Mouse (Mus musculus) C2C12 (cell line): Measurements from ENCODE around the gene Git2.

Source experiments
- CTCF ChIP-seq: IDR thresholded peaks from one replicate; pipeline ENCODE4 v1.5.1; 2011; ENCODE audit not compliant: control insufficient read depth, insufficient read depth, insufficient read length
- MAX ChIP-seq: IDR thresholded peaks from one replicate; pipeline ENCODE4 v1.6.1; 2011; ENCODE audit warnings: mild to moderate bottlenecking, control low read depth
- USF1 ChIP-seq: IDR thresholded peaks from one replicate; pipeline ENCODE4 v1.6.1; 2011; ENCODE audit warnings: low read depth, mild to moderate bottlenecking, control low read depth, moderate library complexity

GRCm38 (mm10) chr5:114809181-114809756, 34.0 kb upstream of the Git2 start:
- TF ChIP-seq CTCF, result no peak
- TF ChIP-seq USF1, result no peak
- TF ChIP-seq MAX, result no peak
